Mouse (Mus musculus): ENCODE measurements around the gene Tnrc18. TPM values are rescaled to one million over a fixed set of nuclear protein-coding genes. Genes with fewer than 3 reads are reported as not detected.

Tnrc18 gene
- total RNA-seq, 2 experiments from 2014 or later, result 79.8 to 81.9 TPM

DNA sequence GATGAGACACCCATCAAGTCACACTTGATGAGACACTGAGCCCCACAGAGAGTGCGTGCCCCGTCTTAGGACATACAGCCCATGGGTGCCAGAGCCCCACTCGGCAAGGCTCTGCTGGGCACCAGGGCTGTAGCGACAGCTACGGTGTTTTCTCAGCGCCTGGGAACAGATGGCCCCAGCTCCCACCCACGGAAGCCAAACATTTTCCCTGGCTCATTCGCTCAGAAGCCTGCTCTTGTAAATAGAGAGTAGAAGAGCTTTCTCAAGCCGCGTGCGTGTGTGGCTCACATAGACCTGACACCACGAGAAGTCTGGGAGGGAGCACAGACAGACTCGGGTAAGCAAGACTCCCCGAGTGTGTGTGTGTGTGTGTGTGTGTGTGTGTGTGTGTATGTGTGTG, 125.2 kb downstream of the Tnrc18 start, which contains the start of gene Slc29a4:
Gene Slc29a4 (plus strand): TSS at position 265 of the 400 bp plus-strand sequence.
- DNase-seq, result no peak

DNA sequence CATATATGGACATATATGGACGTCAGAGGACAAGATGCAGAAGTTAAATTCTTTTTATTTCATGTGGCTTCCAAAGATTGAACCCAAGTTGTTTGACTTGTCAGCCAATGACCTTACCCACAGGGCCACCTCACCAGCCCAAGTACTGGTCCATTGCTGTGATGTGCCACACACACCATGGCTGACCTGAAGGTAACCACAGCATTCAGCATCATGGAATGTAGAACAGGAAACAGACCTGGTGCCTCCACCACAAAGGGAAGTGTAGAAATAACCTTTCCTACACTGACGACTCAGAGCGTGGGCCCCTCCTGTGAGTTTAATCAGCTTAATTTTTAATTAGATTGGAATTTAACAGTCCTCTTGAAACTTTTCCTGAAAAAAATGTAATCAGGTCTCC, 127.1 kb downstream of the Tnrc18 start:
- no peak for DNase-seq

DNA sequence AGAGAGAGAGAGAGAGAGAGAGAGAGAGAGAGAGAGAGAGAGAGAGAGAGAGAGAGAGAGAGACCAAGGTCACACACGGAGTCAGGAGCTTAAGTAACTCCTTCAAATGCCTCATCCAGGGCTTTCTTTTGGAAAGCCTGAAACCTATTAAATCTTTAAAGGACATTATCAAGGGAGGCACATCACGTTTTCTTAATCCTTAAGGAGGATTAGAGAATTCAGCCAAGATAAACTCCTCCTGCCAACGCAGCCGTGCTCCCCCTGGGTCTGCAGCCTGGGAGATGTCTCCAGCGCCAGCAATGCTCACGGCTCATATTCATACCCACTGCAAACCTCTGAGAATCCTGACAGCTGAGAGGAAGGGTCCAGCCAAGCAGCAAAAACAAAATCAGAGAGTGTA, 128.6 kb downstream of the Tnrc18 start:
- no peak for DNase-seq

DNA sequence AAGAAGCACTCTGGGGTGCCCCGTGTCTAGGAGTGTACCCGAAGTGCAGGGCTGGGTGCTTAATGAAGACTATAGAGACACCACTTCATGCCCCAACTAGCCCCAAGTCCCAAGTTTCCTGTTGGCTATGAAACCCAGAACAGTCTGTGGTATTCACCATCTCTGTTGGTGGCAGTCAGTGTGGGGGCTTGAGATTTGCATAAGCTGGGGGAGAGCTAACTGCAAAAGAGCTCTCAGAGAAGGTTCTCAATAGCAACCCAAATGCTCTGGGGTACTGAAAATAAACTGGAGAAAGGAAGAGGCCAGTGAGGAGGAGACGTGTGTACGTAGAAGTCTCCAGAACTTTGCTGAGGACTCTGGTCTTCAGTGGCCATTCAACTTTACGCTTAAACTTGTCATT, 134.9 kb downstream of the Tnrc18 start:
- DNase-seq, result no peak

DNA sequence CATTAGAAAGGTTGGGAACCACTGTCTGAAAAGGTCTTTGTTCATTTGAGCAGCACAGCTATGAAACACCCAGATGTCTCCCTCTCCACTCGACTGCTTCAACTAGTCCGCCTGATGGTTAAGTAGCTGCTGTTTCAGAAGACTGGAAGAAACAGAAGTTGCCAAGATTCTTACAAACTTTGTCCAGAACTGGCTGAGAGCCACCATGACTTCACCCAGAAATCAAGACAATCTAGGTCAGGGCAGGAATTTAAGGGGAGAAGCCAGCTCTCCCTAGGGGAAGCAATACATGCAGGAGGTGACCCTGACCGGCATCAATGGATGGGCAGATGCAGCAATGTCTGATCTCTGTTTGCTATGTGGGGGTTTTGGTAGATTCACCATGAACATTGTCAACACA, 135.6 kb downstream of the Tnrc18 start:
- DNase-seq, result peak; percentile 65 to 68

DNA sequence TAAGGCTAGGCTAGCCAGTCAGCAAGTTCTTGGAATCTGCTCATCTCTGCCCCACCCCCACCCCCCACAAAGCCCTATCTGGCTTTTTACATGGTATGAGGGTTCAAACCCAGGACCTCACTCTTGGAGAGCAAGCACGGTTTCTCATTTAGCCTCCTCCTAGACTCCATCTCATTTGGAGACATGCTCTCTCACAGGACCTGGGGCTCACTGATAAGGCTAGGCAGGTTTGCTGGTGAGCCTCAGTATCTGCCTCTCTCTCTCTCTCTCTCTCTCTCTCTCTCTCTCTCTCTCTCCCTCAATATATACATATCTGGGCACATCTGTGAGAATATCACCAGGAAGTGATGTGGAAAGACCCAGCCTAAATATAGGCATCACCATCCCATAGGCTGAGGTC, 138.4 kb downstream of the Tnrc18 start:
- DNase-seq, result no peak

DNA sequence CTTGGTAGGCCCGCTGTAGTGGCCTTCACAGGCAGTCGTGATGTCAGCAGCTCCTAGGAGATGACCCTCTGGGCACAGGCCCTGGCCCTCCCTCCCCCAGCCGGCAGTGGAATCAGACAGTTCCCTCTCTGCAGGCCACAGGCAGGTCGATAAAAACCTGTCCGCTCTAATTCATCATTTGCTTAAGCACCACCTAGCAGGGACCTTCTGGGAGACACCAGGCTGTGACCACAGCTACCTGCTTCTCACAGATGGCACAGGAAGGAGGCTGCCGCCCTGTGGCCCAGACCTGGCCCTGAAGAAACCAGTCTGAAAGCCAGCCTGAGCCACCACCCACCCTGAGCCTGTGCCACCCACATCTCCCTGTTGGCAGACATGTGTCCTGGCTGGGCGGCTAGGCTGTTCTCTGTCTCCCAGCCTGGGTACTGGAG, 139.3 kb downstream of the Tnrc18 start:
- peak; percentile 90 to 92 for DNase-seq

Other genes with a start within 250 kb of the Tnrc18 start
- gene Mmd2, start 208.9 kb downstream of the Tnrc18 start, total RNA-seq (2021), result 10 to 100 TPM; 21.6 to 35.2 TPM
- 100 to 1,000 TPM in 1 of 2 experiments, 10 to 100 TPM in 1; 95.2 to 104 TPM for gene Wipi2, start 190.0 kb downstream of the Tnrc18 start, total RNA-seq (2021)
- gene Slc29a4, start 125.2 kb downstream of the Tnrc18 start, total RNA-seq (2021), result 10 to 100 TPM; 14.4 to 22.8 TPM
- 10 to 100 TPM; 10.8 to 13.9 TPM for gene Fbxl18, start 77.8 kb upstream of the Tnrc18 start, total RNA-seq (2021)
- gene Actb, start 89.1 kb upstream of the Tnrc18 start, total RNA-seq (2021), result 1,000 to 10,000 TPM; 3,336 to 3,351 TPM
- gene Fscn1, start 142.7 kb upstream of the Tnrc18 start, total RNA-seq (2021), result 10 to 100 TPM; 33.6 to 42.0 TPM

Data from adrenal gland, postnatal 36 days (tissue).